Mouse (Mus musculus): ENCODE measurements around the gene Dnajc3. TPM values are rescaled to one million over a fixed set of nuclear protein-coding genes. Genes with fewer than 3 reads are reported as not detected.

Gene Dnajc3
- polyA plus RNA-seq, 1 experiment: 0.31 TPM

DNA sequence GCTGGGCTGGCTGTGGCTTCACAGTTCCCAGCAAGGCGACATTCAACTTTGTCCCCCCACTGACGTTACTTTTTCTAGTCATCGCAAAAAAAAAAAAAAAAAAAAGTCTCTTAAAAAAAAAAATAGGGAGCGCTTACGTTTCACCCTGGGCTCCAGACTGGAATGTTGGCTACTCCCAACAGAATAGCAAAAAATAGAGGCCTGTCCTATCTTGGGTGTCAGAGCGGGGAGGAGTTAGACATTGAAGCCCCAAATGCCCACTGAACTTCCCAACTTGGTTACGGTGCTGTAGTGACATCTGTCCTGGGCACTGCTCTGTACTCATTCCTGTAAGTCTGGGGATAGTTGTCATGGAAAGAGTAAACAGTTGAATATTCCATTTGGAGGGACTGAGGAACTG lies 775 bp downstream of the Dnajc3 start:
- Histone ChIP-seq H3K36me3 (ENCODE audit: control insufficient read depth) (peaks cover 10% of the 10 kb centered on the region), H3K27me3 (ENCODE audit: control insufficient read depth) (peaks cover 11% of the 10 kb centered on the region), H3K4me3 (replicated peaks) (peak overlapping the region; percentile 97), H3K4me1 (ENCODE audit: control insufficient read depth) (peaks cover 42% of the 10 kb centered on the region), H3K9me3 (ENCODE audit: control insufficient read depth, low read length) (no peaks in the 10 kb centered on the region)
- no peak for TF ChIP-seq GATA1 (IDR thresholded peaks at IDR 0.05; ENCODE audit: low read length)
- TF ChIP-seq TAL1 (IDR thresholded peaks at IDR 0.05; ENCODE audit: low read length): no peak

GRCm38 (mm10) chr14:118940796-118941495 lies 3.2 kb downstream of the Dnajc3 start:
- Histone ChIP-seq H3K4me1 (ENCODE audit: control insufficient read depth) (peaks cover 36% of the 10 kb centered on the region), H3K9me3 (ENCODE audit: control insufficient read depth, low read length) (no peaks in the 10 kb centered on the region), H3K36me3 (ENCODE audit: control insufficient read depth) (peaks cover 14% of the 10 kb centered on the region), H3K27me3 (ENCODE audit: control insufficient read depth) (peaks cover 6% of the 10 kb centered on the region; the same call in 1 of the 2 replicates), H3K4me3 (replicated peaks) (no peak overlapping the region)
- TF ChIP-seq TAL1 (IDR thresholded peaks at IDR 0.05; ENCODE audit: low read length): no peak
- TF ChIP-seq GATA1 (IDR thresholded peaks at IDR 0.05; ENCODE audit: low read length): no peak

DNA sequence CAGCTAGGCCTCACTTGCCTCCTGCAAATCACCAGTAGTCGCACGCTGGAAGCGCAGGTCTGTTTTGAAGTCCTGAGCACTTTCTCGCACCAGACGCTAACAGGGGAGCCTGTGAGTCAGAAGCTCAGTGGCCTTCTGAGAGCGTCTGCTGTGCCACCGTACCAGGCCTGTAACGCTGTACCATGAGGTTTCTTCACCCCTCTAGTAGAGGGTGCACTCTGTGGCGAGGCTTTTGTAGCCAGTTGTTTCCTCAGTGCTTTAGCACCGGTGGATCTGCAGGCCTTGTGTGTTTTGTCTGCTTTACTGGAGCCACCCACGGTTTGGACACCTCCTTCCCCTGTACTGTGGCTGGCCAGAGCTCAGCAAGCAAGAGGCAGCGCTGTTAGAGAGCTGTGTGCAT lies 4.3 kb downstream of the Dnajc3 start:
- peaks cover 29% of the 10 kb centered on the region for H3K4me1 ChIP-seq (ENCODE audit: control insufficient read depth)

DNA sequence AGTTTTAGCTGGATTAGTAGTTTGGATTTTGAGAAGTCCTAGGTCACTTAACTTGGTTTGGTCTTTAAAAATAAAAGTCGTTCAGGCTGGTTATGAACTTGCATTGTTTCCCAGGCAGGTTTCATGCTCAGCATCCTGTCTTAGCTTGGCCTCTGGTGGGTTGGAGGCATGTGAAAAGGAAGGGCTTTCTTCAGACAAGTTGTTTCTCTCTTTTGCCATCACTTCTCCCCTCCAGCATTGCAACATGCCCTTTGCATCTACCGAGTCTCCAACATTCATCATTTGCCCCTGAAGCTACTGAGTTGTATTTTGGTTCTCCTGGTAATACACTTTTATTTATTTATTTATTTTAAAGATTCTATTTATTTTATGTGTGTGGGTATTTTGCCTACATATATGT lies 6.9 kb downstream of the Dnajc3 start:
- no peaks in the 10 kb centered on the region for H3K9me3 ChIP-seq (ENCODE audit: control insufficient read depth, low read length)
- H3K4me3 ChIP-seq (replicated peaks): no peak overlapping the region
- H3K27me3 ChIP-seq (ENCODE audit: control insufficient read depth): no peaks in the 10 kb centered on the region
- H3K36me3 ChIP-seq (ENCODE audit: control insufficient read depth): peaks cover 14% of the 10 kb centered on the region
- no peak for TF ChIP-seq TAL1 (IDR thresholded peaks at IDR 0.05; ENCODE audit: low read length)
- TF ChIP-seq GATA1 (IDR thresholded peaks at IDR 0.05; ENCODE audit: low read length): no peak
- peaks cover 11% of the 10 kb centered on the region for H3K4me1 ChIP-seq (ENCODE audit: control insufficient read depth)

More for the DNA sequence above, 4.3 kb downstream of the Dnajc3 start:
- TF ChIP-seq GATA1 (IDR thresholded peaks at IDR 0.05; ENCODE audit: low read length) (no peak), TAL1 (IDR thresholded peaks at IDR 0.05; ENCODE audit: low read length) (no peak)
- no peak overlapping the region for H3K4me3 ChIP-seq (replicated peaks)
- H3K9me3 ChIP-seq (ENCODE audit: control insufficient read depth, low read length): no peaks in the 10 kb centered on the region
- peaks cover 14% of the 10 kb centered on the region for H3K36me3 ChIP-seq (ENCODE audit: control insufficient read depth)
- H3K27me3 ChIP-seq (ENCODE audit: control insufficient read depth): no peaks in the 10 kb centered on the region

DNA sequence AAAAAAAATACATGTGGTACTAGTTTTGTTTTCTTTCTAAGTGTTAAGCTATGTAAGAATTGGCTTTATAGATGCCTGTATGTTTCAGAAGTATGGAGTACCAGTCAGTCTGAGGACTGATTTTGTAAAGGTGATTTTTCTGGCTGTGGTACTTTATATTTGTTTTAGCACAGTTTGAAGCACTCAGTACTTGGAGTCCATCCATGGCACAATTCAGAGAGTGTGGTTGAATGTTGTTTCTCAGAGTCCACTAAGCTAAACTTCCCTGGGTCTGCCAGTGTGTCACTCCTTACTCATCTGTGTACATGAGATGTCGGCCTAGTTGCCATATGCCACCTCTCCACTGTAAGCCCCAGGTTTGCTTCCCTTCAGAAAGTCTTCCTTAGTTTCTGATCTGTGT lies 11.1 kb downstream of the Dnajc3 start:
- Histone ChIP-seq H3K36me3 (ENCODE audit: control insufficient read depth) (peaks cover 20% of the 10 kb centered on the region), H3K27me3 (ENCODE audit: control insufficient read depth) (no peaks in the 10 kb centered on the region), H3K9me3 (ENCODE audit: control insufficient read depth, low read length) (no peaks in the 10 kb centered on the region), H3K4me3 (replicated peaks) (no peak overlapping the region), H3K4me1 (ENCODE audit: control insufficient read depth) (no peaks in the 10 kb centered on the region; the same call in 1 of the 2 replicates)
- TF ChIP-seq TAL1 (IDR thresholded peaks at IDR 0.05; ENCODE audit: low read length) (no peak), GATA1 (IDR thresholded peaks at IDR 0.05; ENCODE audit: low read length) (no peak)

- H3K27me3 ChIP-seq (ENCODE audit: control insufficient read depth): no peaks in the 10 kb centered on the region
- H3K36me3 ChIP-seq (ENCODE audit: control insufficient read depth): peaks cover 43% of the 10 kb centered on the region
- H3K9me3 ChIP-seq (ENCODE audit: control insufficient read depth, low read length): no peaks in the 10 kb centered on the region
- H3K4me1 ChIP-seq (ENCODE audit: control insufficient read depth): no peaks in the 10 kb centered on the region; the same call in 1 of the 2 replicates
- no peak for TF ChIP-seq TAL1 (IDR thresholded peaks at IDR 0.05; ENCODE audit: low read length)
- TF ChIP-seq GATA1 (IDR thresholded peaks at IDR 0.05; ENCODE audit: low read length): no peak
- no peak overlapping the region for H3K4me3 ChIP-seq (replicated peaks)
These were observed 14.3 kb downstream of the Dnajc3 start for GRCm38 (mm10) chr14:118951912-118952583.

DNA sequence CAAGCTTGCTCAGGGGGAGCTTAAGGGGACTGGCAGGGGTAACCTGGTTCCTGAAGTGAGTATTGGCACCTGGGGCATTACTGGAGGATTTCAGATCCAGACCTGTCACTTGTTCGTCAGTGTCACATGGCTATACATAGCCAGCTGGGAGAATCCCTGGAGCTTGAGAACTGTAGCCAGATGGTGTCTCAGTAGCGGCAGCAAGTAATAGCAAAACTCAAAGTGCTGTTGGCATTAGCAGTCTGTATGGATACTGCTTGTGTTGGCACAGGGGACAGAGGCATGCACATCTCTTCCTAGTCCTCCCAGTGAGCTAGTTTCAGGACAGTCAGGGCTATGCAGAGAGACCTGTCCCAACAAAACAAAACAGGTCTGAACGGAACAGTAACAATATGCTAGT lies 20.2 kb downstream of the Dnajc3 start:
- Histone ChIP-seq H3K4me1 (ENCODE audit: control insufficient read depth) (no peaks in the 10 kb centered on the region), H3K4me3 (replicated peaks) (no peak overlapping the region), H3K27me3 (ENCODE audit: control insufficient read depth) (no peaks in the 10 kb centered on the region), H3K9me3 (ENCODE audit: control insufficient read depth, low read length) (no peaks in the 10 kb centered on the region), H3K36me3 (ENCODE audit: control insufficient read depth) (peaks cover 91% of the 10 kb centered on the region)
- no peak for TF ChIP-seq GATA1 (IDR thresholded peaks at IDR 0.05; ENCODE audit: low read length)
- TF ChIP-seq TAL1 (IDR thresholded peaks at IDR 0.05; ENCODE audit: low read length): no peak

DNA sequence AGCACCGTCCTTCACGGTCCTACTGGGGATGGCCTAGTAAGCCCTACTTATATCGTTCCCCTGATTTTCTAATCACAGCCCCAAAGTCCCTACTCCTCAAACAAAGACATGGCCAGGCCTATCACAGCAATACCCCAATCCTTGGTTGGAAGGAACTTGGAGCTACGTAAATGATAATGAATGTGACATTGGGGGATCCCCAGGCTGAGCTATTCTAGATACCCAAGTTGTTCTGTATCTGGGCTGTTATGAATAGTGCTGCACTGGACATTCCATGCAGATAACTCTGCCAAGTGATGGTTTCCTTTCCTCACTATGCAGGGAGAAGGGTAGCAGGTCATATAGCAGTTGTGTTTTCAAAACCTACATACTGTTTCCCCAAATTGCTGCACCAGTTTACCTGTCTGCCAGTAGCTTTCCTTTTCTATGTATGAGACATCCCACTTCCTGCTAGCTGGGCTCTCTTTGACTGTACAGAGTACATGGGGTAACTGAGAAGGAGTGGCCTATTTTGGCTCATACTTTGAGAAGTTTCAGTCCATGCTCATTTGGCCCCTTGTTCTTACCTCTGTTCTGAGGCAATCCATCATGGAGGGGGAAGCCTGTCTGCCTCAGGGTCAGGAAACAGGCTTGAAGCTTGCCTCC lies 27.7 kb downstream of the Dnajc3 start:
- Histone ChIP-seq H3K27me3 (ENCODE audit: control insufficient read depth) (no peaks in the 10 kb centered on the region), H3K9me3 (ENCODE audit: control insufficient read depth, low read length) (no peaks in the 10 kb centered on the region), H3K4me1 (ENCODE audit: control insufficient read depth) (no peaks in the 10 kb centered on the region), H3K4me3 (replicated peaks) (no peak overlapping the region), H3K36me3 (ENCODE audit: control insufficient read depth) (peaks cover 68% of the 10 kb centered on the region)
- TF ChIP-seq TAL1 (IDR thresholded peaks at IDR 0.05; ENCODE audit: low read length) (no peak), GATA1 (IDR thresholded peaks at IDR 0.05; ENCODE audit: low read length) (no peak)

DNA sequence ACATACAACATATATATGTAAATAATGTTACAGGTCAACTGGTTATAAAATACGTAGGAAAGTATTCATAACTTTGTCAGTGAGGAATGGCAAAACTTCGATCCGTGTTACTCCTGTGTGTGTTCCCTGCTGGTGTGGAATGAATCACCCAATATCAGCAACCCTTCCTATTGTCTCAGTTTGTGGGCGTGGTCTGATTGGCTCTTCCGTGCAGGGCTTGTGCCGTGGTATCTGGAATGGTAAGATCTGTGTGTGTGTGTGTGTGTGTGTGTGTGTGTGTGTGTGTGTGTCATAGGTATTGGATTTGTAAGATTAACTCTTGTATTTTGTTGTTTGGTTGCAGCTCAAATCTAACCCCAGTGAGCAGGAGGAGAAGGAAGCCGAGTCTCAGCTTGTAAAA lies 29.9 kb downstream of the Dnajc3 start:
- no peak for TF ChIP-seq TAL1 (IDR thresholded peaks at IDR 0.05; ENCODE audit: low read length)
- no peak for TF ChIP-seq GATA1 (IDR thresholded peaks at IDR 0.05; ENCODE audit: low read length)
- Histone ChIP-seq H3K4me1 (ENCODE audit: control insufficient read depth) (no peaks in the 10 kb centered on the region), H3K4me3 (replicated peaks) (no peak overlapping the region), H3K9me3 (ENCODE audit: control insufficient read depth, low read length) (no peaks in the 10 kb centered on the region), H3K27me3 (ENCODE audit: control insufficient read depth) (no peaks in the 10 kb centered on the region), H3K36me3 (ENCODE audit: control insufficient read depth) (peaks cover 68% of the 10 kb centered on the region)
